Mouse (Mus musculus) left cerebral cortex, postnatal 10 days (tissue): ENCODE data around the gene Racgap1. TPM values are rescaled to one million over a fixed set of nuclear protein-coding genes. Genes with fewer than 3 reads are reported as not detected.

Experiments used
- DNase-seq, 2 experiments: peaks; one replicate each; pipeline ENCODE4 v3.0.0; 2021 to 2022; ENCODE audit warnings: low spot score in 2 of 2, mixed read lengths in 1 of 2; ENCODE audit errors: extremely low spot score in 1 of 2
- intact Hi-C: fragments of 180-260 bp; cut with DNase I; formaldehyde crosslinking; loops from one replicate; pipeline ENCODE4 v1.15.1; 2025
- total RNA-seq, 2 experiments: library from RNA; stranded (reverse); gene quantifications; 2 replicates each; pipeline ENCODE4 v1.2.3; 2021

Gene Racgap1
- total RNA-seq, 2 experiments from 2014 or later = 15.6 to 16.9 TPM

- intact Hi-C loops = loop anchor here (1.0 kb wide), 1 partner anchor 73 kb away; no protein-coding TSS in a partner anchor
- DNase-seq = no peak
Observed at GRCm38 (mm10) chr15:99669392-99669791, 17.9 kb upstream of the Racgap1 start.

GRCm38 (mm10) chr15:99668881-99669280 is 17.4 kb upstream of the Racgap1 start:
- intact Hi-C loops = loop anchor here (1.0 kb wide), 1 partner anchor 73 kb away; no protein-coding TSS in a partner anchor

GRCm38 (mm10) chr15:99667544-99667943 is 16.1 kb upstream of the Racgap1 start:
- DNase-seq = no peak
- intact Hi-C loops = no loop called here

More at GRCm38 (mm10) chr15:99668881-99669280, 17.4 kb upstream of the Racgap1 start:
- DNase-seq = peak; percentile 73 to 86

- intact Hi-C loops = no loop called here
- DNase-seq = peak in 1 of 2 experiments; percentile 77
Observed at GRCm38 (mm10) chr15:99664600-99665451, 13.4 kb upstream of the Racgap1 start.

GRCm38 (mm10) chr15:99663964-99664599 is 12.6 kb upstream of the Racgap1 start:
- intact Hi-C loops = no loop called here

GRCm38 (mm10) chr15:99662371-99662770 is 10.9 kb upstream of the Racgap1 start:
- DNase-seq = no peak
- intact Hi-C loops = no loop called here

More at GRCm38 (mm10) chr15:99663964-99664599, 12.6 kb upstream of the Racgap1 start:
- DNase-seq = peak in 1 of 2 experiments; percentile 47

- DNase-seq = no peak
- intact Hi-C loops = no loop called here
Observed at GRCm38 (mm10) chr15:99661121-99661830, 9.8 kb upstream of the Racgap1 start.

GRCm38 (mm10) chr15:99658437-99658836 is 7.0 kb upstream of the Racgap1 start:
- DNase-seq = no peak
- intact Hi-C loops = no loop called here

GRCm38 (mm10) chr15:99655956-99656355 is 4.5 kb upstream of the Racgap1 start:
- intact Hi-C loops = no loop called here
- no peak for DNase-seq

- DNase-seq = no peak
- intact Hi-C loops = no loop called here
Observed at GRCm38 (mm10) chr15:99653876-99654275, 2.4 kb upstream of the Racgap1 start.

GRCm38 (mm10) chr15:99653291-99653690 is 1.8 kb upstream of the Racgap1 start:
- intact Hi-C loops = no loop called here
- DNase-seq = no peak

GRCm38 (mm10) chr15:99651984-99652872 is 772 bp upstream of the Racgap1 start:
- DNase-seq = no peak
- intact Hi-C loops = no loop called here

- intact Hi-C loops = no loop called here
- DNase-seq = no peak
Observed at GRCm38 (mm10) chr15:99650304-99650703, 1.2 kb downstream of the Racgap1 start.

- no peak for DNase-seq
- intact Hi-C loops = no loop called here
Observed at GRCm38 (mm10) chr15:99649067-99649761, 2.2 kb downstream of the Racgap1 start.

GRCm38 (mm10) chr15:99648326-99648725 is 3.1 kb downstream of the Racgap1 start:
- intact Hi-C loops = no loop called here
- peak in 1 of 2 experiments; percentile 12 for DNase-seq

- DNase-seq = peak in 1 of 2 experiments; percentile 53
- intact Hi-C loops = no loop called here
Observed at GRCm38 (mm10) chr15:99644776-99645175, 6.7 kb downstream of the Racgap1 start.

GRCm38 (mm10) chr15:99643832-99644231 is 7.6 kb downstream of the Racgap1 start:
- intact Hi-C loops = no loop called here

GRCm38 (mm10) chr15:99642622-99643021 is 8.8 kb downstream of the Racgap1 start:
- intact Hi-C loops = no loop called here
- DNase-seq = no peak

More at GRCm38 (mm10) chr15:99643832-99644231, 7.6 kb downstream of the Racgap1 start:
- no peak for DNase-seq
